Mouse (Mus musculus) left cerebral cortex, adult 6 months (tissue): ENCODE measurements around the gene Clk3. TPM values are rescaled to one million over a fixed set of nuclear protein-coding genes. Genes with fewer than 3 reads are reported as not detected.

Experiments
- long read RNA-seq, 2 experiments: library from polyadenylated mRNA; unstranded; transcript quantifications; one replicate each; pipeline ENCODE4 v2.0.0; 2019 to 2020
- polyA plus RNA-seq: library from polyadenylated mRNA; unstranded; fragments of <200 nt; fragmentation: Nextera tagmentation; gene quantifications from 2 replicates; pipeline ENCODE4 v1.2.3, GENCODE M21; 2021

The Clk3 gene
- polyA plus RNA-seq, result 34.3 and 39.4 TPM in 2 replicates
- long read RNA-seq, experiment 1, full-length matches to known transcripts, result 158 of 254 reads
- long read RNA-seq, experiment 1, partial matches to known transcripts, result 30 of 254 reads
- long read RNA-seq, experiment 1, other reads (novel, unspliced or antisense), result 66 of 254 reads
- long read RNA-seq, experiment 2, transcript Clk3-201 (13 exons, 2,496 nt), result major isoform, 19 of 40 reads
- long read RNA-seq, experiment 2, partial matches to known transcripts, result 8 of 40 reads
- long read RNA-seq, experiment 2, other reads (novel, unspliced or antisense), result 12 of 40 reads

DNA sequence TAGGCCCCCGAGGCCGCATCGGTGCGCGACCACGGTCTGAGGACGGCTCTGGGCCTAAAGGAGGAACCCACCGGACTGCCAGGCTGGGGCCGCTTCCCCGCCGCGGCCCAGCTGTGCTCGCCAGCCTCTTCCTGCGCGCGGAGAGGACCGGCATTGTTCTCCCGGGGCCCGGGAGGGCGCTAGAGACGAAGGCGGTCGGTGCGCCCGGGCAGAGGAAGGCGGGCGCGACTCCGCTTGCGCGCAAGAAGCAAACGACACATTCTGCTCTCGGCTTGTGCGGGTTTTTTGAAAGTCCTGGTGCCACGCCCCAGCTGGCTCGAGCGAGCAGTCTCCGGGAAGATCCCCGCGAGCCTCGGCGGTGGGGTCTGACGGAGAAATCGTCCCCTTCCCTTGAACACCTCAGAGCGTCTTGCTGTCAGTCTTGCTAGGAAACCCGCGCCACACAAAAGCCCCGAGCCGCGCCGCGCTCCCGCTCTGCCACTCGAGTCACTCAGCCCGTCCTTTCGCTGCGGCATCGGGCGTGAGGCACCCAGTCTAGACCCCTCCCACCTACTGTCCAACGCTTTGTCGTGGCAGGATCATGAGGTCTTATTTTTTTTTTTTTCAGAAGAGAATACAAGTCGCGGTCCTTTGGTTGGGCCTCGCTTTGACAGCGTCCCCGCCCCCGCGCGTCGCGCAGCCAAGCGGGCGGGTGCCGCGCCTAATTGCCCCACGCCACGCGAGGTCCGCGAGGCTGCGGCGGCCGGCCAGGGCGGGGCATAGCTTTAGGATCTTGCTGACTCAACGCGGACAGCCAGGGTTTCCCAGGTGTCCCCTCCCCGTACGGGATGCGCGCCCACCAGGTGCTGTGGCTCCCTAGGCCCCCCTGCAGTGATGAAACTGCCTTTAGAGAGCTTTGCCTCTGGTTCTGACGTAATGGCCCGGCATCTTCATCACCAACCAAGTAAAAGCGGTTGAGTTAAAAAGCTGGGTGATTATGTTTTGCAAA is at the start of gene Clk3:
TSS of gene Clk3 (minus strand) at position 497 of the 988 bp plus-strand sequence.

DNA sequence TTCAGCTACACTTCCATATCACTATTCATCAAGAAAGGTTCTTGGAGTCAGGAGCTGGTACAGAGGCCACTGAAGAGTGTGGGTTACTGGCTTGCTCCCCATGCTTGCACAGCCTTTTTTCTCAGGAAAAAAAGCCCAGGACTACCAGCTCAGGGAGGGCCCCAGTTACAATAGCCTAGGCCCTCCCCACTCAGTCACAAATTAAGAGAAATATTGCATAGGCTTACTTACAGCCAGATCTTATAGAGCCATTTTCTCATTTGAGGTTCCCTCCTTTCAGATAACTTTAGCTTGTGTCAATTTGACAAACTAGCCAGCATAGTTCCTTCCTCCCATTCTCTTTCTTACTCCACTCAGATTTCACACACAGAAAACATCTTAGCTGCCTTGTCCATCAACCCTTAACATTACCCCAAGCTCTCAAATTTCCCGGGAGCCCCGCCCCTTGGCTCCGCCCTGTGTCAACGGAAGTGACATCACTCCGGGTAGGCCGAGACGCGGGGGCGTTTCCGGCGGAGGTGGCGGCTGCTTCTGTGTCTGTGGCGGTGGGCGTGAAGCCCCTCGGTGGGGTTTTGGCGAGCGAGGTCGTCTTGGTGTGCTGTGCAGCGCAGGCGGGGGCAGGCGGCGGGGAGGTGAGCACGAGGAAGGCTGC is 57.5 kb downstream of the Clk3 start, which contains the start of gene Edc3:
TSS of gene Edc3 (plus strand) at position 473 of the 652 bp plus-strand sequence.

Other genes with a start within 250 kb of the Clk3 start
- 1,376 and 1,378 TPM in 2 replicates for gene Cox5a, start 244.6 kb downstream of the Clk3 start, polyA plus RNA-seq
- 10.2 and 15.6 TPM in 2 replicates for gene Fam219b, start 228.3 kb downstream of the Clk3 start, polyA plus RNA-seq
- 43.9 and 57.3 TPM in 2 replicates for gene Mpi, start 213.1 kb downstream of the Clk3 start, polyA plus RNA-seq
- 27.6 and 31.6 TPM in 2 replicates for gene Scamp2, start 204.9 kb downstream of the Clk3 start, polyA plus RNA-seq
- 9.0 and 10.7 TPM in 2 replicates for gene Ulk3, start 176.4 kb downstream of the Clk3 start, polyA plus RNA-seq
- gene Cplx3, start 159.6 kb downstream of the Clk3 start, polyA plus RNA-seq, result 14.1 and 17.1 TPM in 2 replicates
- not detected in 2 replicates for gene Lman1l, start 145.1 kb downstream of the Clk3 start, polyA plus RNA-seq
- 4.2 and 6.2 TPM in 2 replicates for gene Csk, start 112.2 kb downstream of the Clk3 start, polyA plus RNA-seq
- gene Cyp1a2, start 82.2 kb downstream of the Clk3 start, polyA plus RNA-seq, result not detected in 2 replicates
- 0.08 and 0.15 TPM in 2 replicates for gene Cyp1a1, start 77.9 kb downstream of the Clk3 start, polyA plus RNA-seq
- gene Edc3, start 57.3 kb downstream of the Clk3 start, polyA plus RNA-seq, result 9.0 and 10.6 TPM in 2 replicates
- 2.2 and 2.8 TPM in 2 replicates for gene Arid3b, start 70.9 kb upstream of the Clk3 start, polyA plus RNA-seq
- 163 and 242 TPM in 2 replicates for gene Ubl7, start 145.1 kb upstream of the Clk3 start, polyA plus RNA-seq
- gene Sema7a, start 174.3 kb upstream of the Clk3 start, polyA plus RNA-seq, result 22.3 and 36.1 TPM in 2 replicates
- 2.4 and 2.5 TPM in 2 replicates for gene Cyp11a1, start 240.6 kb upstream of the Clk3 start, polyA plus RNA-seq